Mouse (Mus musculus) kidney, postnatal 10 days (tissue): ENCODE measurements around the gene Cldn10.
"Not testable (repeated sequence)": the region's sequence is repeated elsewhere in the genome, so short reads cannot be mapped to it uniquely, and the experiment has no call there.

Experiments
- DNase-seq: peaks from one replicate; pipeline ENCODE4 v3.0.0; 2021; ENCODE audit warnings: mixed read lengths

Cldn10 gene

DNA sequence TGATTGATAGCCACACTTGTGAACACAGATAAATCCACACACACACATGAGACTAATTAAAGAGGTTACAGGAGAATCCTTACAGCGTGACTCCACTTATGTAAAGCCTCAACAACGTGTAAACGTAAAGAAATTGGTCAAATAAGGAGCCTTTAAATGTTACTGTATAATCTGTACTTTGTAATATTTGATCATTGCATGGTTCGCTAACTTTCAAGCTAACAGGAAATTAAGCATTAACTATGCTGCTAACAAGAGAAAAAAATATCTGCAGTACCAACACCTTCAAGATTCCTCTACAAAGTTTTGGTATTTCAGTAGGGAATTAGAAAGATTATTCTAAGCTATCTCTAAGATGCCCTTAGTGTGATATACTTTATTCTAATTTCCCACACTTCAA is at the start of gene Cldn10:
Cldn10 (plus strand) TSS at position 288 of the 400 bp plus-strand sequence.
- no peak for DNase-seq

DNA sequence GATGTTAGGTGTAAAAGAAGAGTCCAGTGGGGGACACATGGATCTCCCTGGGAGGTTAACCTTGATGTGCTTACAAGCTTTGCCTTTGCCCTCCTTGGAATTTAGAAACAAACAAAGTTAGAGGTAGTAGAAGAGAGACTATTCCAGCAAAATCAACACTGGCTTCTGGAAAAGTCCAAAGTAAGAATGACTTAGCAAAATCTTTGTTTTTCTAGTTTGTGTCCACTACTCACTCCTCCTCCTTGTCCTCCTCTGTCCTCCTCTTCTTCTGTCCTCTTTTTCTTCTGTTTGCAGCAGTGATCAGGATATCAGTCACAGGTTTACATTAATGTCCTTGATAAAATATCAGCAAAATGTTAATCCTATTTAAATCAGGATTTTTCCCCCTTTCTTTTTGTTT is 45.9 kb upstream of the Cldn10 start:
- DNase-seq, result no peak

DNA sequence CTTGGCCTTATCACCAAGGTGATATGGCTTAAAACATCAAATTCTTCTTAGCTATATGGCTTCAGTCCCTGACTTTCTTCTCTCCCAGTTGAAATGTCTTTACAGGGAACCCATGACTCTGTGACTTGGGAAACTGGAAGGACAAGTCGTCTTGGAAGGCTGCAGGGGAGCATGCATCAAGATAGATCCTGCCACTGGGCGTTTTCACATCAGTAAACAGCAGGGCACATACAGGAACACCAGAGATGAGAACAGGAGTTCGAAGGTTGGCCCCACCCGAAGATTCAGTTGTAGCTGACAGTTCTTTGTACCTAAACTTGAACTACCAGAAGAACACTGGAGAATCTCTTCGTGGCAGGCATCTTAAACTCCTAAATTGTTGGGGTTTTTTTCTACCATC is 44.8 kb upstream of the Cldn10 start:
- DNase-seq, result peak; percentile 1

DNA sequence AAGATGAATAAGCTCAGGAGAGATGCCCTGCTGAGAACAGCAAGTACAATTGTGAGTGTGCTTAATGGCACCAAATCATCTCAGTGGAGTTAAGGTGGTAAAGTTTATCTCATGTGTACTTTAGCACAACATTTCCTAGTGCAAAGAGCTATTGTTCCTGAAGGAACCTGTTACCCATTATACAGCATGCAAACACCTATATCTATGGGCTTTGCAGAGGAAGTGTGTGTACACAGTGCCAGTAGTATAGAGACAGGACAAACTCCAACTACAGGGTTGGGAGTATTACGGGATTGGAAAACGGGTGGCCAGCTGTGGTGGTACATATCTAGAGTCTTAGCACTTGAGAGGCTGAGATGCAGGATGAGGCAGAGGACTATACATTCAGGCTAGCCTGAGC is 38.6 kb upstream of the Cldn10 start:
- no peak for DNase-seq

DNA sequence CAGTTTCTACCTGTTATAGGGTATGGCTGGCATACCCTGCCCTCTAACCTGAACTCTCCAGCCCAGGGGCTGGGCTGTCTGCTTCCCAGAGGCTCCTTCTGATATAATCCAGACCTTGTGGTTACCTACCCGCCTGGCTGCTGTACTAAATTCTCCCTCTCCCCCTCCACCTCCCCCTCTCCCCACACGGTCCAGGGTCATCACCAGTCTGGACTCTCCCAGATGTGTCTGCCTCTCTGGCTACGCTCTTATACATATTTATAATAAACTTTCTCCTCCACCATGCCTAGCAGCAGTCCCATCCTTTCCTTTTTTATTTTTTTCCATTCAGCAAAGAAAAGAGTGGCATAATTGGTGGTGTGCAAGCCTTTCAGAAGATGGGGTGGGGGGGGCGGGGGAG is 38.0 kb upstream of the Cldn10 start:
- DNase-seq, result no peak

DNA sequence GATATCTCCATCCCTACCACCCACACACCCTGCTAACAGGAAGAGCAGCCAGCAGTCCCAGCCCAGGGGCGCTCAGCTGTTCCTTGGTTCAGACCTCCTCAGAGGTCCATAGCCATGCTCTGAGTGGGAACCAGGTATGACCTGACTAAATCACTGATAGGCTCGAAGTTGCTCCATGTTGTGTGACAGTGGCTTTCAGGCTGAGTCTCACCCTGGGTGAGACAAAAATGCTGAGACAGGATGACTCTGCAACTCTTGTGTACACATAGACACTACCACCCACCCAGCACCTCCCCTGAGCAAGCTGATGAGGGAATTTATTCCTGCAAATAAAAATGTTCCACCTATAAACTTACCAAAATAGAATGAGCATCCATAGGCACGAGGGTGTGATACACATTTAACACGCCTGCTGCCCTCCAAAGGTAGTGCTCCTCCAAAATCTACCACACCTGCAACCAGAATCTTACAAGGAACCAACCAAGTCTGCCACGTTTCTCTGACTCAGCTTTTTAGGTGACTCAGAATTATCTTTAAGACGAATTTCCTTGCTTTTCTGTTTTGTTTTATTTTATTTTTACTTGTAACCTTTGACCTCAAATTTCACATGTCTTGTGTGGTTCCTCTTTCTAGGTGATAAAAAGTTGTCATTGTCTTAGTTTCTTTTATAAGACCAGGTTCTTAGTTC is 37.1 kb upstream of the Cldn10 start:
- no peak for DNase-seq

DNA sequence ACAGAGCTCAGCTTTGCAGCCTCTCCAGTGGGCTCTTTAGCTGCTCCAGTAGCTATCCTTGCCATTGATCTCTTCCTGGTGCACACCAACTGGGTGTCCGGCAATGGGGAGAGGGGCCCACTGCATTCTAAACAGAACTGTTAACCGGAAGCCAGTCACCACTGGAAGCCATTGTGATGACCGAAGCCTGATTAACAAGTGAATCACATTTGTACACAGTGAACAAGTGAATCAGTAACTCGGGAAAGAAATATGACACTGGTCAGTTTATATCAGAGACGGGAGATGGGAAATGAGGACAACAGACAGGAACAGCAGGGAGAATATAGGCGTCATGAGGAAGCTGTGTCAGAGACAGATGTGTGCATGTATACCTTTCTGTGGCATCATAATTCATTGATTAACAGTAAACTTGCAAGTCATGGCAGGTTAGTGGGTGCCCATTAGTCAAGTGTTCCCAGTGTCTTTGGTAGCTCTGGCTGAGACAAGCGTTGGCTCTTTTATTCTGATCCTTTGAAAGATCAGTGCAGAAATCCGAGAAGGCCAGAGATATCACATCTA is 36.4 kb upstream of the Cldn10 start:
- DNase-seq, result no peak

DNA sequence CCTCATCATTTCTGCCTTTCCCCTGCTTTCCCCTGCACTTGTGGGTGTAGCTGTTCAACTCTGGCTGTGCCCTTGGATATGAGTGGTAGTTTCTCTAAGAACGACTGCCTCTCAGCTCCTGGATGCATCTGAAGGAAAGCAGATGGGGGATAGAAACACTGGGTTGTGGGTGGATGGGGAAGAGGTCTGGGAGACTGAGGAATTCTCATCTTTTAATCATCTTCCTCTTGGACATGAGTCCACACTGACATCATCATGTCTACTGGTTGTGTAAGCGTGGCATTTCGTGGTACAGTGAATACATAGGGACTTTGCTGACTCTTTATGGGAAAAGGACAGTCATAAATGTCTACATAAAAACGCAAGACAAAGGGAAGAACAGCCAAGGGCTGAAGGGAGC is 31.7 kb upstream of the Cldn10 start:
- no peak for DNase-seq

DNA sequence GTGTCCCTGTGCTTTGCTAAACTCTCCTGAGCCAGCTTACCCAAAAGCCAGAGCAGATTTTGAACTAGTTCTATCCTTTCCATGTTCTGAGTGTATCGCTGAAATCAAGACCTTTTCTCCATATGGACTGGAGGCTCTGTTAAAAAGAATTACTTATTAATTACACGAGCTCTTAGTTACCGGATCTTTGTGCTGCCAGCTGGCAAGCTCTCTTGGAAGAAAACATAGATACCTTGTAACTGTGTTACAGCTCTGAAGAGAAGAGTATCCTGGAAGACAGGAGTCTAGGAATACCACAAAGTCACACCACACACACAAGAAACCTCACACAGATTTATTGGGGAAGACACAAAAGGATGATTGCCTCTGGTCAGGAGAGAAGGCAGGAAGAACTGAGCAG is 31.1 kb upstream of the Cldn10 start:
- DNase-seq, result no peak

DNA sequence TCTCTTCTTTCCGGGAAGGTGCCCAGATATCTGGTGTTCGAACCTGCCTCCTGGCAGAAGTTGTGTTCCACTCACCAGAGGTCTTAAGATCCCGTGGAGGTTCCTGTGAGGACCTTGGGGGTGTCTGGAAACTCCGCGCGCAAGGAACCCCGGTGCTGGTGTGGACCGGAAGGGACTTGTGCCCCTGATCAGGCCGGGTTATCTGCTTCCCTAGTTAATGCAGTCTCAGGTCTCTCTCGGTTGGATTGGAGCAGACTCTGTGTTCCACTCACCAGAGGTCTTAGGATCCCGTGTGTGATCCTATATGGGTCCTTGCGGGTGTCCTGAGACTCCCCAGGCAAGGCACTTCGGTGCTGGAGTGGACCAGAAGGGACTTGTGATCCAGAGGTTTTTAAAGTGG is 24.3 kb upstream of the Cldn10 start:
- not testable (repeated sequence) for DNase-seq

DNA sequence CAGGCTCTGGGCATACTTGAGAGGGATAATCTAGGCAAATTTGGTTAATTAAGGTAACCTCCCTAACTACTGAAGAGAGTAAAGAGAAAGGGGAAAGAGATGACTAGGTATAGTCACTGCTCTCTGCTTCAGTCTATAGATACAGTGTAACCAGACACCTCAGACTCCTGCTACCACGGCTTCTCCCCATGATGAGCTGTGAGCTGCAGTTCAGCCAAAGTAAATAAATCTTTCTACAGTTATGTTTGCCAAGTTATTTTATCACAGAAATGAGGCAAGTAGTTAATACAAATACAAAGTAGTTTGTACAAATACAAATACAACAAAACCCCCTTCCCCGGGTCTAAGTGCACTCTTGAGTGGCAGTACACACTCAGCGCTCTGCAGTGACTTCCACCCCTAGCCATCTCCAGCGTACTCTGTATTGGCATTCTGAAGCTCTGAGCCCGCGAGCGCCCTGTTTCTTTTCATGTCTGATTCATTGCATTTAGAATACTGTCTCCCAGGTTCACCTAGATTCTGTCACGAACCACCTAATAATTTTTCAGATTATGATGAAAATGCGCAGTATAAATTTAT is 23.7 kb upstream of the Cldn10 start:
- no peak for DNase-seq

DNA sequence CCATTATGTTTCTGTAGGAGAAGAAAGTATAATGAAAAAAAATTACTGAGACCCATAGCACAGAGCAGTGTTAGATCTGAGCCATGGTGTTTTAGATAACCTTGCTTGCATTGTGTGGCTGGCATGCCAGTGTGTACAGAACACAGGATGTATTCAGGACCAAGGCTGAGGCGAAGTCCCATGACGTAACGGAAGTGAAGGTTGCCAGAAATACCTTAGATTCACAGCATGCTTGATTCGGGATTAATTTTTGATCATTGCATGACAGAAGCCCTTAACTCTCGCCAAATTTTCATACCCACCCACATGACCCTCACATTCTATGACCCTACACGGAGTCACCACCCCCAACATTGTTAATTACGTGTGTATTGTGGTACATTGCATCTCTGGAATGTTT is 22.4 kb upstream of the Cldn10 start:
- DNase-seq, result no peak

DNA sequence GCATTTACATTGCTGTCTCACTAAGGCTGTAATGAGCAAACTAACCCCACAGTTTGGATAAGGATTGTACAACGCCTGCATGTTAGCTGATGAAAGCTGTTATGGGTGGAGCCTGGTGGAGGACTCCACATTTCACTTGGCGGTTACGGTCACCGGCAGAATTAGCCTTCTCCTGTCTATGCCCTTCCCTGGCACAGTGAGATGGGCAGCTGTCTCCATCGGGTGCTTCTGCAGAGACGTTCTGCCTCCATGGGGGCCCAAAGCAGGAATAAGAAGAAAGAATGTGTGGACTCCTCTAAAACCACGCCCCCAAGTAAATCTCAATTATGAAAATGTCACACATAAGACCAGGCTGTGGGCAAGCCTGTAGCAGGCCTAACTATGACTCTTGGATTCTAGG is 21.8 kb upstream of the Cldn10 start:
- DNase-seq, result no peak

DNA sequence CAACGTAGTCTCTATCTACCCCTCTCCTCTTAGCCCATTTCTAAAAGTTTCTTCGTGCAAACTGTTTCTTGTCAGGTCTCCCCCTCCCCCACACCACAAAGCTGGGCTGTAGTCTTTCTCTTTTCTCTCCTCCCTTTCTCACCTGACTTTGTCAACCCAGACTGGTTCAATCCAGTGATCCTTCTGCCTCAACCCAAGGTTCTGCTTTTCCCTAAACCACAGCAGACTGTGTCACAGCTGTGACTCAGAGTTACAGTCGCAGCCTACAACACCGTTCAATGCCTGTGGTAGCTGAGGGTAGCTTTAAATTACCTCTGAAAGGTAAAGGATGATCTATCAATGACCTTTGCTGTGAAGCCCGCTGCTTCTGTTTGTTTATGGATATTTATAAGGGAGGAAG is 21.3 kb upstream of the Cldn10 start:
- DNase-seq, result no peak

DNA sequence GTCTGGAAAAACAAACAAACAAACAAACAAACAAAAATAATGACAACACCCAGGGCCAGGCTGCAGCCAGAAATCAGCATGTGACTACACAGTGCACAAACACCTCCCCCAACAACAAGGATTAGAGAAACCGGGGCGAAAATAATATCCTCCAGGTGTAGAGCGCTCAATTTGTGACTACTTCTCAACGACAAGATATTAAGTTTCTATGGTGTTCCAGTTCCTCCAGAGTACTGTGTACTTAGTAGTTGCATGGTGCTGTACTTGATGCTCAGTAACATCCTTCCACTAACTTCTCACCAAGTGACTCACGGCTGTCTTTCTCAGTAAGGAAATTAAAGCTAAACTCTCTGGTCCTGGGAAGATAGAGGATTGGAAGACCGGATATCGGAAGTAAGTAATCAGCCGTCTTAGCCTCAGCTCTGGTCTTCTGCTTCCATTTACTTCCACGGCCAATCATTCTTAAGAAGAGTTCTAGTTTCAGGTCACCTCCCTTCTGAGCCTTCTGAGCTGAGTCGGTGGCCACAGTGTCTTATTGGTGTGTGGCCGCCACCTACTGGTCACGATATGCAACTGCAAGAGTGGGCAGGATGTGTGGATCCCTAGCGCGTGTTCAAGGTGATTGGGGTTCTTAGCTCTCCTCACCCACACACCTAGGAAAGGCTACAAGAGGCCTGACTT is 19.9 kb upstream of the Cldn10 start:
- DNase-seq, result peak; percentile 85

DNA sequence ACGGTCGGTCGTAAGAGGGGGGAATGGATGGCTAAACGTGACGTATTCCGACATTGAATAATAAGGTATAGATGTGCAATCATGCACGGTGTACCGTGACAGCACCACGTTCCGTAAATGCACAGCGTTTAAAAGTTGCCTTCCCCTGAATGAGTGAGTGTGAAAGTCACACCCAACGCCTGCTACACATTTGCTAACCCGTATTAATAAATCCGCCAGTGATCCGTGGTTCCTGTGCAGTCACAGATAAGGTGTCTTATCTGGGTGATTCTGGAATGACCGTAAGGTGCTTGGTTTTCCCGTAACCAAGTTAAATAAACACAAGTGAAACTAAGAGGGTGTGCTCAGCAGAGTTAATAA is 19.4 kb upstream of the Cldn10 start:
- DNase-seq, result no peak

DNA sequence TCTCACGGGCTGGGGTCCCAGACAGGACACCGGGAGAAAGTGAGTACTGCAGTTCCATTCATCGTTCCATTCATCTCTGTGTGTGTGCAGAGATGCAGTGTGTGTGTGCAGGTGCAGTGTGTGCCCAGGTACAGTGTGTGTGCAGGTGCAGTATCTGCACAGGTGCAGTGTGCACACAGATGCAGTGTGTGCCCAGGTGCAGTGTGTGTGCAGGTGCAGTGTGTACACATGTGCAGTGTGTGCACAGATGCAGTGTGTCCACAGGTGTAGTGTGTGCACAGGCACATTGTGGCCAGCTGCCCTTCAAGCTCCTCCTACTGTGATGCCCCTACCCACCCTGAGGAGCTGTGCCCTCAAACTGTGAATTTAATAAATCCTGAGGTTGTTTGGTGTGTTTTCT is 14.0 kb upstream of the Cldn10 start:
- DNase-seq, result peak; percentile 1

DNA sequence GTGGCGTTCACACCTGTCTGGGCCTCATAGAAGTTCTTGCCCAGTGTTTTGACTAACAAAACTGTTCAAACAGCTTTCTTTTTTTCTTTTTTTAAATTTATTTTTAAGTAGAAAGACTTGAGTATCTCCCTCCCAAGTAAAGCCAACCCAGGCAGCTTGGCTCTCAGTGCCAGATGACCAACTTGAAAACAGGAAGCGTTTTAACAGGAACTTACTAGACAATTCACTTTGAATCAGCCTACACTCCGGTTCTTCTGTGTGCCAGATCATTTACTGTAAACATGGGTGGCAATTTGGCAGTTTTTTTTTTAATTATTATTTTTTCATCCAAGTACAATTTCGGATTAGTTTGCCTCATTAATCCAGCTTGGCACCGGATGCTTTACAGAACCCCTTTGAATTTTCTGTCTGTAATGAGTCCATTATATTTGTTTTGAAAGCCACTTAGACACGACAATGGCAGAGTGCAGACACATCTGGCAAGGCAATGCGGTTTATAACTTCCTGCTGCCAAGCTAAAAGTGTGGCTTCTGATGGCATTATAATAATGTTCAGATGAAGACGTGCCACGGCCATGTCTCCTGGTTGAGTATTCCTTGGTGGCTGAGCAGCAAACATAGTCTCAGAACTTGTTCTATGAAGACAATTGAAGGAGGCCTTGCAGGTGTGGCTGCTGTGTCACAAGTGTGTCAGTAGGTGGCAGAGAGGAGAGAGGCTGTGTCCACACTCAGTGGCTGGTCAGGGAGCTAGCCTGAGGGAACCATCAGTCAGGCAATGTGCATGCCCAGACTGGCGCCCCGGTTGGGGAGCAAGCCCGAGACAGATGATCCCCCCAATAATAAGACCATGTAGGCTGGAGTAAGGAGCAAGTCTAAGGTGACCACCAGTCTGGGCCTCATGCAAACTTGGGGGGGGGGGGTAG is 12.9 kb upstream of the Cldn10 start:
- DNase-seq, result peak; percentile 42

DNA sequence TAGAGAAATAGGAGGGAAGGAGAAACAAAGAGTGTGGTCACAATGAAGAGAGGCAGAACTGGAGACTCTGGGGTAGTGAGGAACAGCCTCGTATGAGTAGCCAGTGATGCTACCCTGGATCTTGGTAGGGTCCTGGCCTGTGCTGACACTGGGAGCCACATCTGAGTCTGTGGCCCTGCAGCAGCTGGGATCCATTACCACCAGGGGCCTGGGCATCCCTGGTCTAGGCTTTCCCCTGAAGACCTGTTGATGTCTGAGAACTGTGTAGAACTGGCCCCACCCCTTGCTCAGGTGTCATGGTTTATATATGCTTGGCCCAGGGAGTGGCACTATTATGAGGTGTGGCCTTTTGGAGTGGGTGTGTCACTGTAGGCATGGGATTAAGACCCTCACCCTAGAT is 12.2 kb upstream of the Cldn10 start:
- peak; percentile 3 for DNase-seq

DNA sequence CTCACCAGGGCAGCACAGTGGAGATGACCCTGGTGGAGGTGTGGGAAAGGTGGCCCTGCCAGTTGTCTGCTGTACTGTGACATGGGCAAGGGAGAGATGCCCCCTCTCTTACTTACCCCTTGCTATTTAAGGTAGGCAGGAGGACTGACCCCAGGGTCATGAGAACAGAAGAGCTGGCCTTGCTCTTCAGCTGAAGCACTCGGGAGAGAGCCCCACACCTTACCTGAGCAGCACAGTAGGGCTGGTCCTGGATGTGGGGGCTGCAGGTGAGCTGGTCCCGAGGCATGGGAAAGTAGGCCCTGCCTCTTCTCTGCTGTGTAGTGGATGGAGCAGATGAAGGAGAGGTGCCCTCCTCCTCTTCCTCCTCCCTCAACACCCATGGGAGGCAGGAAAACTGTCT is 11.3 kb upstream of the Cldn10 start:
- DNase-seq, result peak; percentile 3

DNA sequence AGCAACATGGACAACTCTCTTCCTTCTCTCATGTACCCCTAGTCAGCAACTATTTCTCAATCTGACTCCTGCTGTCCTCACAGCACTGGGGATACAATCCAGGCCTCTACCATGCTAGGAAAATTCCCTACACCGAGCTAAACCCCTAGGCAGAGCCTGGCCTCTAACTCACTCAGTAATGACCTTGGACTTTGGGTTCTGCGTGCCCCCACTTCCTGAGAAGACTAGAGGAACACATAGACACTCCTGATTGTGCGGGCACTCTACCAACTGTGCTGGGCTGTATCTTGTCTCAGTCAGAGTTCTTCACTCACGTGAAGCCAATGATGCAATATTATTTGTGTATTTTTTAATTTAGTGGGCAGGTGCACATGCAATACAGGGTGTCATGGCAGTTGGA is 10.2 kb upstream of the Cldn10 start:
- peak; percentile 7 for DNase-seq

DNA sequence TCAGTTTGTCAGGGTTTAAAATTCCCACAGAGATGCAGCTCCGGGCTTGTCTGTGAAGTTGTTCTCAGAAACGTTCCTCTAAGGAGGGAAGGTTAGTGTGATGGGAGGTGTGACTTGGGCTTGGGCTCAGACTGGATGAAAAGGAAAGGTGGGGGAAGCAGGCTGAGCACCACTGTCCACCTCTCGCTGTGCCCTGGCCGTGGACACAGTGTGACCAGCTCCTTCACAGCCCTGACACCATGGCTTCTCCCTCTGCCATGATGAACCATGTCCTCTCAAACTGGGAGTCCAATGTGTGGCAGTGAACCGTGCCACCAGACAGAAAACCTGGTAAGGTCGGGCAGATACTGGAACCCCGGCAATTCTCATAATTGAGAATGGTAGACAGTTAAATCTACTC is 6.1 kb upstream of the Cldn10 start:
- DNase-seq, result no peak

DNA sequence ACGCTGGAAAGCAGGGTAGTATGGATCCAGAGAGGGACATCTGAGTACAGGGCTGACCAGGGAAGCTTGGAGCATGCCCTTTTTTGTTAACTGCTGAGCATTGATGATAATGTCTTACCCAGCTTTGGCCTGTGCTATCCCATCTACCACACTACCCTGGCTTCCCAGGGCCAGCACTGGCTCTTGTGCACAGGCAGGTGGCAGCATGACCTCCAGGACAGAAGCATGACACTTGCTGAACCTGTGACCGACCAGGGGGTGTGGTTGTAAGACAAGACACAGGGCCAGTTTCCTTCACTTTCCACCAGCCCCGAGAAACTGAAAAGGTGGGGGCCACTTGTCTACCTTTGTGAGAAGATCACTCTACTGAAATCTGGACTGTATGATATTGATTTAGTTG is 5.5 kb upstream of the Cldn10 start:
- DNase-seq, result peak; percentile 45
